In the genomic region with DNA sequence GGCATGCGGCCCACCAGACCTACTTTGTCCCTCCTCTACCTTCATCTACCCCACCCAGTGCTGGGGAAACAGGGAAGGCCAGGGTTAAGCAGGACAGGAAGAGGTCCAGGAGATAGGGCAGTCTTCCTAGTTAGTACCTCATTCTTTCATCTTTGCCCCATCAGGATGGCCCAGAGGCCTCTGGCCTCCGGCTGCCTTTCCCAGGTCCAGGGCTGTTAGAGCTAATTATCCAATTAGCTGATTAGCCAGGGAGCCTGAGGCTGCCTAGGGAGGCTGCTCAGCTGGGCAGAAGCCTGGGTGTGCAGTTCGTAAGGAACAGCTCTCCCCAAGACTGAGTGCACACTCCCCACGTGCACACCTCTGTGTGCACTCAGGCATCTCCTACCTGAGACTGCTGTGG, we compare ENCODE assay signal across 8 mouse cellular contexts. TPM values are rescaled to one million over a fixed set of nuclear protein-coding genes. Genes with fewer than 3 reads are reported as not detected.
DNase-seq lines count a peak whose midpoint lies in the region; ATAC-seq and TF ChIP-seq lines count a peak whose summit lies in the region.

No protein-coding gene starts in this region.

- H3K27me3 ChIP-seq in kidney, adult 2 months (replicated peaks; ENCODE audit: control insufficient read depth, insufficient read depth, low read length) = no peaks in the 10 kb centered on the region
- H3K27me3 ChIP-seq in embryonic facial prominence, embryonic 12.5 days = peaks cover 38% of the 10 kb centered on the region
- peaks cover 9% of the 10 kb centered on the region for H3K27me3 ChIP-seq in hindbrain, embryonic 15.5 days
- H3K27me3 ChIP-seq in midbrain, embryonic 16.5 days (ENCODE audit: control insufficient read depth, insufficient read depth, low read depth, low read length) = peaks cover 2% of the 10 kb centered on the region; the same call in 1 of the 2 replicates

- no peak for DNase-seq in kidney, adult 2 months
- no peak for DNase-seq in kidney, postnatal 10 days
- DNase-seq in right cerebral cortex, adult 2 months (ENCODE audit: low spot score in 2 of 2) = no peak
- DNase-seq in cerebellum, adult 18-20 months = no peak
- DNase-seq in layer of hippocampus, adult 9-10 months (ENCODE audit: low spot score) = no peak

- no peak overlapping the region; the same call in 1 of the 2 replicates for H3K4me2 ChIP-seq in embryonic facial prominence, embryonic 12.5 days (replicated peaks)
- no peak overlapping the region for H3K4me2 ChIP-seq in hindbrain, embryonic 15.5 days
- no peak overlapping the region for H3K4me2 ChIP-seq in midbrain, embryonic 16.5 days (ENCODE audit: low read length)

- 62% methylated on average over 4 of the region's 4 CpGs for whole genome bisulfite sequencing in kidney, adult 2 months
- 31% methylated on average over 4 of the region's 4 CpGs for WGBS in embryonic facial prominence, embryonic 12.5 days
- 41% methylated on average over 4 of the region's 4 CpGs for WGBS in hindbrain, embryonic 15.5 days
- WGBS in midbrain, embryonic 16.5 days = 40% methylated on average over 4 of the region's 4 CpGs

- H3K9ac ChIP-seq in embryonic facial prominence, embryonic 12.5 days = peak overlapping the region; percentile 11; the same call in 1 of the 2 replicates
- H3K9ac ChIP-seq in hindbrain, embryonic 15.5 days = no peak overlapping the region
- H3K9ac ChIP-seq in midbrain, embryonic 16.5 days (ENCODE audit: low read depth, low read length) = peak overlapping the region; percentile 18; the same call in 1 of the 2 replicates

- no peaks in the 10 kb centered on the region for H3K9me3 ChIP-seq in embryonic facial prominence, embryonic 12.5 days
- H3K9me3 ChIP-seq in hindbrain, embryonic 15.5 days = no peaks in the 10 kb centered on the region
- no peaks in the 10 kb centered on the region for H3K9me3 ChIP-seq in midbrain, embryonic 16.5 days (replicated peaks; ENCODE audit: control insufficient read depth, low read length, poor library complexity, severe bottlenecking)

- peak overlapping the region; percentile 2; the same call in 1 of the 2 replicates for H3K27ac ChIP-seq in kidney, adult 2 months (ENCODE audit: insufficient read depth, low read depth, low read length)
- peak overlapping the region; percentile 97 for H3K27ac ChIP-seq in embryonic facial prominence, embryonic 12.5 days
- H3K27ac ChIP-seq in hindbrain, embryonic 15.5 days (replicated peaks) = peak overlapping the region; percentile 84
- peak overlapping the region; percentile 54 for H3K27ac ChIP-seq in midbrain, embryonic 16.5 days (ENCODE audit: low read length)

- H3K4me1 ChIP-seq in kidney, adult 2 months (ENCODE audit: control insufficient read depth, insufficient read depth, low read length) = no peaks in the 10 kb centered on the region
- peaks cover 70% of the 10 kb centered on the region for H3K4me1 ChIP-seq in embryonic facial prominence, embryonic 12.5 days
- H3K4me1 ChIP-seq in hindbrain, embryonic 15.5 days (replicated peaks) = peaks cover 64% of the 10 kb centered on the region
- peaks cover 20% of the 10 kb centered on the region for H3K4me1 ChIP-seq in midbrain, embryonic 16.5 days (ENCODE audit: control insufficient read depth, insufficient read depth, low read length)

- ATAC-seq in embryonic facial prominence, embryonic 12.5 days (ENCODE audit: insufficient number of reproducible peaks, insufficient read depth, low FRiP score, low TSS enrichment) = no peak
- no peak for ATAC-seq in hindbrain, embryonic 15.5 days (ENCODE audit: low FRiP score, low read depth)
- no peak for ATAC-seq in midbrain, embryonic 16.5 days

- TF ChIP-seq CTCF in kidney, adult 2 months (conservative IDR thresholded peaks at IDR 0.05; ENCODE audit: insufficient read depth, insufficient read length, low read depth, low read length) = no peak

- H3K4me3 ChIP-seq in kidney, adult 2 months (ENCODE audit: insufficient read depth, low read depth, low read length) = no peak overlapping the region
- H3K4me3 ChIP-seq in embryonic facial prominence, embryonic 12.5 days = no peak overlapping the region
- H3K4me3 ChIP-seq in hindbrain, embryonic 15.5 days = no peak overlapping the region
- H3K4me3 ChIP-seq in midbrain, embryonic 16.5 days (ENCODE audit: low read depth, low read length) = no peak overlapping the region

- no peak for TF ChIP-seq POLR2A in kidney, adult 2 months (IDR thresholded peaks at IDR 0.05; ENCODE audit: low read depth, low read length)

- no peaks in the 10 kb centered on the region for H3K36me3 ChIP-seq in kidney, adult 2 months (ENCODE audit: control insufficient read depth, insufficient read depth, low read length)
- peaks cover 14% of the 10 kb centered on the region; the same call in 1 of the 2 replicates for H3K36me3 ChIP-seq in embryonic facial prominence, embryonic 12.5 days
- no peaks in the 10 kb centered on the region for H3K36me3 ChIP-seq in hindbrain, embryonic 15.5 days
- no peaks in the 10 kb centered on the region for H3K36me3 ChIP-seq in midbrain, embryonic 16.5 days (ENCODE audit: control insufficient read depth, insufficient read depth, low read length)

RNA-seq across cellular contexts. Expression of a gene that starts 9.4 kb away (rescaled TPM):
- 0.65 and 0.81 TPM in 2 replicates for polyA plus RNA-seq in kidney, adult 2 months (2012; rRNA removed)
- 7.1 and 7.4 TPM in 2 replicates for polyA plus RNA-seq in embryonic facial prominence, embryonic 12.5 days (2016; fragmentation: Nextera tagmentation; extraction: Ambion mirVana)
- 1.2 and 1.7 TPM in 2 replicates for polyA plus RNA-seq in hindbrain, embryonic 15.5 days (2015; fragmentation: Nextera tagmentation; extraction: Ambion mirVana)
- polyA plus RNA-seq in midbrain, embryonic 16.5 days (2015; fragmentation: Nextera tagmentation; extraction: Ambion mirVana) = 0.80 and 1.1 TPM in 2 replicates

RNA-seq across cellular contexts. Expression of a gene that starts 12.1 kb away (rescaled TPM):
- 3.2 and 4.1 TPM in 2 replicates for polyA plus RNA-seq in kidney, adult 2 months (2012; rRNA removed)
- 4.9 and 5.0 TPM in 2 replicates for polyA plus RNA-seq in embryonic facial prominence, embryonic 12.5 days (2016; fragmentation: Nextera tagmentation; extraction: Ambion mirVana)
- polyA plus RNA-seq in hindbrain, embryonic 15.5 days (2015; fragmentation: Nextera tagmentation; extraction: Ambion mirVana) = 3.1 and 3.6 TPM in 2 replicates
- polyA plus RNA-seq in midbrain, embryonic 16.5 days (2015; fragmentation: Nextera tagmentation; extraction: Ambion mirVana) = 2.2 and 3.1 TPM in 2 replicates

RNA-seq across cellular contexts. Expression of a gene that starts 25.7 kb away (rescaled TPM):
- polyA plus RNA-seq in kidney, adult 2 months (2012; rRNA removed) = 85.8 and 93.9 TPM in 2 replicates
- polyA plus RNA-seq in embryonic facial prominence, embryonic 12.5 days (2016; fragmentation: Nextera tagmentation; extraction: Ambion mirVana) = 19.4 and 20.8 TPM in 2 replicates
- polyA plus RNA-seq in hindbrain, embryonic 15.5 days (2015; fragmentation: Nextera tagmentation; extraction: Ambion mirVana) = 13.6 and 16.1 TPM in 2 replicates
- polyA plus RNA-seq in midbrain, embryonic 16.5 days (2015; fragmentation: Nextera tagmentation; extraction: Ambion mirVana) = 13.0 and 14.2 TPM in 2 replicates

RNA-seq across cellular contexts. Expression of a gene that starts 27.3 kb away (rescaled TPM):
- 73.7 and 98.9 TPM in 2 replicates for polyA plus RNA-seq in kidney, adult 2 months (2012; rRNA removed)
- 71.2 and 73.6 TPM in 2 replicates for polyA plus RNA-seq in embryonic facial prominence, embryonic 12.5 days (2016; fragmentation: Nextera tagmentation; extraction: Ambion mirVana)
- 62.5 and 65.9 TPM in 2 replicates for polyA plus RNA-seq in hindbrain, embryonic 15.5 days (2015; fragmentation: Nextera tagmentation; extraction: Ambion mirVana)
- polyA plus RNA-seq in midbrain, embryonic 16.5 days (2015; fragmentation: Nextera tagmentation; extraction: Ambion mirVana) = 59.0 and 68.1 TPM in 2 replicates

RNA-seq across cellular contexts. Expression of a gene that starts 50.7 kb away (rescaled TPM):
- 5.7 and 7.3 TPM in 2 replicates for polyA plus RNA-seq in kidney, adult 2 months (2012; rRNA removed)
- 94.5 and 97.0 TPM in 2 replicates for polyA plus RNA-seq in embryonic facial prominence, embryonic 12.5 days (2016; fragmentation: Nextera tagmentation; extraction: Ambion mirVana)
- 18.8 and 24.5 TPM in 2 replicates for polyA plus RNA-seq in hindbrain, embryonic 15.5 days (2015; fragmentation: Nextera tagmentation; extraction: Ambion mirVana)
- polyA plus RNA-seq in midbrain, embryonic 16.5 days (2015; fragmentation: Nextera tagmentation; extraction: Ambion mirVana) = 13.0 and 16.3 TPM in 2 replicates

Comparison
In these comparisons a context has a peak if more than half of its experiments do, and no peak if none do; other contexts are left out.
1. H3K27ac ChIP-seq: peak in every context shown above with its lines; median percentile 97 in embryonic facial prominence, embryonic 12.5 days; 84 in hindbrain, embryonic 15.5 days; 54 in midbrain, embryonic 16.5 days; 2 in kidney, adult 2 months.